Mouse (Mus musculus) mesoderm, embryonic 11.5 days (tissue): Measurements from ENCODE around the gene Slc17a4.

Experiments
- DNase-seq: peaks from one replicate; pipeline ENCODE4 v3.0.0-alpha.2; 2012; ENCODE audit warnings: low read depth, low spot score

Gene Slc17a4

GRCm38 (mm10) chr13:23914376-23915167, at the start of gene Slc17a4:
Gene Slc17a4, minus strand, starts transcription at chr13:23915009.
- no peak for DNase-seq

GRCm38 (mm10) chr13:23959776-23960175, 45.0 kb upstream of the Slc17a4 start:
- DNase-seq: no peak

- no peak for DNase-seq
Measured at GRCm38 (mm10) chr13:23950928-23951327, 36.1 kb upstream of the Slc17a4 start.

DNA sequence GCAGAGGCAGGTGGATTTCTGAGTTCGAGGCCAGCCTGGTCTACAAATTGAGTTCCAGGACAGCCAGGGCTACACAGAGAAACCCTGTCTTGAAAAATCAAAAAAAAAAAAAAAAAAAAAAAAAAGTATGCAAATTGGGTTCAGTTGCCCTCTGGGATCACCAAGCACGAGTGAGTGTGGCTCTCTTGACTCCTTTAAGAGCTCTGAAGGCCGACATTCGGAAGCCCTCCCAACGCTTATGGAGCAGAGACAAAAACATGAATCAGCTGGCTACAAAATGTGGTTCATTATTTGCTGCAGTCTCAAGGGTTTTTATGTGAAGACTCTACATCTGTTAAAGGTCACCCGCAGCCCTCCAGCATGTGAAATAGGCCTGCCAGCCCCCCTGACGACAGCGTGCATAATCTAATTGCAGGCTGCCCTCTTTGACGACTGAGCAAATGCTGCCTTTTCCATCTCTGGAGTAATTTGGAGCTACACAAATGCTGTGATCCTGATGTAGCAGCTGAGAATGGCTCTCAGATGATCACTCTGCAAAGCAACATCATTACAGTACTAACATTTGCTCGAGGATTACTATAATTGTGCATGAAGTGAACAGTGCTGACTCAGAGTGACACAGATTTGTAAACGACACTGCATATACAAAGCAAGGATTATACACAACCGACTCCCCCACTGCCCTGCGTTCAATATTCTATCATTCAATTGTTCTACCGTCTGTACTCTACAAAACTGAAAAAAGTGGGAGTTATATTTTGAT, 34.9 kb upstream of the Slc17a4 start:
- peak; percentile 36 for DNase-seq

DNA sequence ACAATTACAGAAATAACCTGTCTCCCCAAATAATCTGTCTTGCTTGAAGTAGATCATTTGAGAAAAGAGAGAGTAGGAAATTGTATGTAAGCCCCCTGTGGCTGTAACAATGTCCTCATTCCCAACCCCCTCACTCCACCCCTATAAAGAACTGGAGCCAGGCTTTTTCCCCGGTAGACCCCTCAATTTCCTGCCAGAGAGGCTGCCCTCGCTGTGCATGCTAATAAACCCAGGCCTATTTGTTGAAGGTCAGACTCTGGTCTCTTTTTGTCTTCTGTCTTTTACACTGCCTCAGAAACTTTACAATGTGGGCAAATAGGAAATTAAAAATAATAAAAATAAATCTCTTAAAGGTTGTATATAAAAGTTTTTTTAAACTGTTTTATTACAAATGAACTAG, 31.4 kb upstream of the Slc17a4 start:
- no peak for DNase-seq

DNA sequence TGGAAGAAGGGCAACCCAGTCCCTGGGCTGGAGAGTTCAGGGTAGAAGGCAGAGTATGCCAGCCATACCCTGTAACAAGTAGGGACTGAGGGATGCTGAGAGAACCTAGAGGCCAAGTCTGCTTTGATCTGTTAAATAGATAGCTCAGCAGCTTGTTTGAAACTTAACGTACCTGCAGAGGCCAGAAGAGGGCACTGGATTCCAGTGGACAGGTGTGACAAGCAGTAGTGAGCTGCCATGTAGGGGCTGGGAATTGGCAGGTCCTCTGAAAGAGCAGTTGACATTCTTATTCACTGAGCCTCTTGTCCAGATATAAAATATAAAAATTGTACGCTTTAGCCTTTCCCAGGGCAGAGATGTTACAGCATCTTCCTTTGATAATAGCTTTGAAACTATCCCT, 28.1 kb upstream of the Slc17a4 start:
- DNase-seq: no peak

- no peak for DNase-seq
Measured at GRCm38 (mm10) chr13:23940291-23940690, 25.5 kb upstream of the Slc17a4 start.

DNA sequence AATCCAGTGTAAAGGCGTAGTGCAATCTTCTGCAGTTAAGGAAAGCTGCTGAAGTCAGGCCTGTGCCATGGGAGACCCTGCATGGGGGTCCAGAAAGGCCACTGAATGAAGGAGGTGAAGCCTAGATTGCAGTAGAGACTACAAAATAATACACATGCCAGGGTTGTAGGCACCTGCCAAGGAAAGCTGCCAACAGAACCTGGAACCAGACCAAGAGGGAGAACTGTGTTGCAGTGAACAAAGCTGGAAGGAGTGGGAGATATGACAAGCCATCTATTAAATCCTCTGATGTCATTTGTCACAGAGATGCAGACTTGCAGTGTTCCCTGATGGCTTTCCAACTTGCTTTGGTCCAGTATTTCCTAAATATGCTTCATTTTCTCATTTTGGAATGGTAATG, 23.9 kb upstream of the Slc17a4 start:
- no peak for DNase-seq

- no peak for DNase-seq
Measured at GRCm38 (mm10) chr13:23934211-23934520, 19.4 kb upstream of the Slc17a4 start, which contains the start of gene Hist1h2aa. Gene Hist1h2aa, plus strand, starts transcription at chr13:23934462.

GRCm38 (mm10) chr13:23933421-23934210, 18.8 kb upstream of the Slc17a4 start, which contains the start of gene Hist1h2ba:
Gene Hist1h2ba, minus strand, starts transcription at chr13:23934156.
- DNase-seq: no peak

- DNase-seq: no peak
Measured at GRCm38 (mm10) chr13:23930904-23931303, 16.1 kb upstream of the Slc17a4 start.

DNA sequence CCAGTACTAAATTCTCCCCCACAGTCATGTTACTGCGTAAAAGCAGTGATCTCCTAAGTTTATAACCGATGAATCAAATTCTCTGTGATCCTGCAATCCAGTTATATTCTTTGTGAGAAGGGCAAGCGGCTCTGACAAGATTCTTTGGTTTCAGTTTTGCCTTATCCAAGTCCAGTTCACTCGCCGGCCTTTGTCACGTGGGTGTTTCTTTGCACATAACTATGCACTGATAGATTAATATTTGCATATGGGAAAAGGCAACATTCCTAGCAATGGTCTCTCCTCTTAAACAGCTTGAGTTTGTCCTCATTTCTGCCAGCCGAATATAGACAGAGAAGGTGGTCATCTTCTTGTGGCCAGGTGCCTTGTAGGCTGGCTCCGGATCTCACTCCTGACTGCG, 15.7 kb upstream of the Slc17a4 start:
- DNase-seq: no peak

DNA sequence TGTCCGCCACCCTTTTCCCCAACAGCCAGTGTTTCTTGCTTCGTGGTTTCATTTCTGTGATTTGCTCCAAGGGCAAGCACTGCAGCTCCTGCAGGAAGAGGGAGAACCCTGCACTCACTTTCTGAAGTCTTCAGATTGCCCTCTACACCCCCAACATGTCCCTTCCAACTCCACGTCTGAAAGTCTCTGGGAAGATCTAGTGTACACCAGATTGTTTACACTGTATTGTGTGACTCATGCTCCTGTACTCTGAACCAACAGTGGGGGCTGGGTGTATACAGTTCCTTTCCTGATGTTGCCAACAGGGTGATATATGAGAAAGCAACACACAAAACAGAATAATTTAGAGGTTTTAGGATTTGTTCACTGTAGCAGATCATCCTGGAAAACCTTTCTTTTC, 13.8 kb upstream of the Slc17a4 start:
- DNase-seq: no peak

GRCm38 (mm10) chr13:23925792-23926191, 11.0 kb upstream of the Slc17a4 start:
- DNase-seq: no peak

DNA sequence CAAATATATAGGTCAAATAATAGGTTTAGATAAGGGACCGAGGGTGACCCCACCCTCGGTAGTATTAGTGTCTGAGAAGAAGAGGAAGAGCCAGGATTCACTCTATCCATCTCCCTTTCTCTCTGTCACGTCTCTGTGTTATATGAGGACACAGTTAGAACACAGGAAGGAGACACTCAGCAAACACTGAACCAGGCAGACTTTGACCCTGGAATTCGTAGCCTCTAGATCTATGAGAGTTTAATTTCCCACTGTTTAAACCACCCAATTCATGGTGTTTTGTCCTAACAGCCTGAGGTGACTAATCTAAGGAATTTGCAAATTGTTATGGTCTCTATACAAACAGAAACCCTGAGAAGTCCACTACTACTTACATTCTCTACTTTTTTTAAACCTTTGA, 2.9 kb upstream of the Slc17a4 start:
- no peak for DNase-seq

GRCm38 (mm10) chr13:23916132-23916531, 1.3 kb upstream of the Slc17a4 start:
- peak; percentile 50 for DNase-seq

DNA sequence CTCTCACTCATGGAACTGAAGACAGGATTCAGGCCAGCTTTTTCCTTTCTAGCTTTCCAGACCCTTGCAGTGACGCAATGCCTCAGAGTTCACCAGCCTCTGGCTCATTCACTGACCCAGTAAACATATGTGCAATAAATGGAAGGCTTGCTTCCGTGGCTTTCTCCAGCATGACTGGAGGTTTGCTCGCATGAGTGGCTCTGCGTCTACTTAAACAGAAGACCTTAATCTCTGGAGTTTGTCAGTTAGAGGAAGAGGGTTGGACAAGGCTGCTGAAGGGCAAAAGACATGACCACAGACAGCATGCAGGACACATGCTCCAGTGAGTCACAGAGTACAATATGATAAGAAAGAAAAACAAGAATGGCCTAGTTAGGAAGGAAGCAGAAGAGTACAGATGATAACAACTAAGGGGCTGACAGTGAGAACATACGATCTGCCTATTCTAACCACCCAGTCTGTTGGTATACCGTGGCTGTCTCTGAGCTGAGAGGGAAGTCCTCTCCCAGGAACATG, 960 bp downstream of the Slc17a4 start:
- peak; percentile 18 for DNase-seq

DNA sequence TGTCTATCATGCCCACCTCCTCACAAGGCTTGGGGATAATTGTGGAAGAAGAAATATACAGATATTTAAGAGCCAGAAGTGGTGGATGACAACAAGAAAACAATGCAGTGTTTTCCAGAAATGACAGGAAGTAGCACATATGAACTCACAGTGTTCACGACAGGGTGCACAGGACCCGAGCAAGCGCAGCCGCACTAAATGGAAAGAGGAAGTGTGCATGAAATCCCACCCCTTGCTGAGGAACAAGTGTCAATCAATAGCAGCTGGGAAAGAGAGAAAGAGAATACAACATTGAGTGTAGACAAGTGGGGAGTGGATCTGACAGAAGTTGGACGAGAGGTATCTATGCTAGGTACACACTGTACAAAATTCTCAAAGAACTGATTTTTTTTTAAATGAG, 3.5 kb downstream of the Slc17a4 start:
- no peak for DNase-seq

- no peak for DNase-seq
Measured at GRCm38 (mm10) chr13:23910121-23910520, 4.7 kb downstream of the Slc17a4 start.

DNA sequence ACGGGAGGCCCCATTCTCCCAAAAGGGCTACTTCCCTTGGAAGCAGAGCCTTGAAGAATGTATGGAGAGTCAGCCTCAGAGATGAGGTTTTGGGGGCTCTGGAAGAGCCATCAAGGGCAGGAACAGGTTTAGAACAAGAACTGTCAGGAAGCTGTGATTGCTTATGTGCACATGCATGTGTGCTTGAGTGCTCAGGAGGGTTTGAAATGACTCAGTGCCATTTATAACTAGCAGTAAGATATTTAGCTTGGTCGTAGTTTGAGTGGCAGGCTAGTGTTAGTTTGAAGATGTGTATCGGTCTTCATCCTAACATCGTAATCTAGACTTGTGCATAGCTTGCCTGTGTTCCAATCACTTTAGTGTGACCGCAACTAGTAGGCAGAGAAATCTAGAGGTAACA, 7.9 kb downstream of the Slc17a4 start:
- DNase-seq: no peak

- DNase-seq: no peak
Measured at GRCm38 (mm10) chr13:23898242-23898641, 16.6 kb downstream of the Slc17a4 start.

DNA sequence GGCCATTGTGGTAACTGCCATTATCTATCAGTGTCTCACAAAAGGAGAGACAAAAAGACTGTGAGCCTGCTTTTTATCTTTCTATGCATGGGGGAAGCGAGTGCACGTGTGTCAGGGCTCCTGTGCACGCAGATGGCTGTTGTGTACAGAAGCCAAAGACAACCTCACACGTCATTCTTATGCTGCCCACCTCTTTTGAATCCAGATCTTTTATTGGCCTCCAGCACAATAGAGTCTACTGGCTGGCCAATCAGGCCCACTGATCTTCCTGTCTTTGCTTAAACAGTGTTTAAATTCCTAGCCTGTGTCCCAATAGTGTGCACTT, 21.6 kb downstream of the Slc17a4 start:
- DNase-seq: peak; percentile 11
